Mouse (Mus musculus) G1E (cell line): ENCODE measurements around the gene Fkbp7. TPM values are rescaled to one million over a fixed set of nuclear protein-coding genes. Genes with fewer than 3 reads are reported as not detected.
A peak's percentile ranks its signal among the peaks of the same experiment; 100 is the strongest.

Source experiments
- ATAC-seq: 2 replicates; pipeline ENCODE4 v1.8.0; 2016; ENCODE audit warnings: mild to moderate bottlenecking; ENCODE audit not compliant: insufficient number of reproducible peaks, poor library complexity, low FRiP score, severe bottlenecking; ENCODE audit errors: extremely low read depth
- DNase-seq: peaks from one replicate; pipeline ENCODE4 v3.0.0; 2012; ENCODE audit warnings: low spot score
- H3K27me3 ChIP-seq: 2 replicates; pipeline ENCODE4 v1.6.1; 2012; ENCODE audit warnings: mild to moderate bottlenecking, low read length, inconsistent platforms; ENCODE audit not compliant: insufficient read depth
- H3K36me3 ChIP-seq: replicated peaks from 2 replicates; pipeline ENCODE3; 2012; ENCODE audit warnings: mild to moderate bottlenecking, inconsistent platforms
- H3K4me1 ChIP-seq: 2 replicates; pipeline ENCODE4 v1.6.1; 2012; ENCODE audit warnings: low read depth, low read length, inconsistent platforms, mixed read lengths; ENCODE audit not compliant: insufficient read depth
- H3K4me3 ChIP-seq: 2 replicates; pipeline ENCODE4 v1.5.1; 2012; ENCODE audit warnings: low read depth, mild to moderate bottlenecking, inconsistent platforms, low read length, moderate library complexity, mixed read lengths
- H3K9me3 ChIP-seq: replicated peaks from 2 replicates; pipeline ENCODE4 v1.6.1; 2012; ENCODE audit warnings: inconsistent platforms
- CTCF ChIP-seq: IDR thresholded peaks from 2 replicates; pipeline ENCODE4 v1.5.1; 2012; ENCODE audit warnings: low read depth, low read length, inconsistent platforms, mixed read lengths
- GATA1 ChIP-seq: IDR thresholded peaks from 2 replicates; pipeline ENCODE4 v1.6.1; 2012; ENCODE audit warnings: borderline replicate concordance, low read length, inconsistent platforms, mixed read lengths
- GATA2 ChIP-seq: IDR thresholded peaks from 2 replicates; pipeline ENCODE4 v1.6.1; 2012; ENCODE audit warnings: low read depth, low read length, inconsistent platforms, borderline replicate concordance
- POLR2AphosphoS5 ChIP-seq: IDR thresholded peaks from 2 replicates; pipeline ENCODE4 v1.6.1; 2012; ENCODE audit warnings: low read depth, low read length, inconsistent platforms; ENCODE audit not compliant: insufficient replicate concordance
- TAL1 ChIP-seq: conservative IDR thresholded peaks from 2 replicates; pipeline ENCODE4 v1.6.1; 2012; ENCODE audit warnings: low read depth, low read length, inconsistent platforms, mixed read lengths
- polyA plus RNA-seq: library from polyadenylated mRNA; stranded (reverse); fragments of >175 nt; gene quantifications from 2 replicates; pipeline ENCODE4 v1.2.3, GENCODE M21; 2012
- total RNA-seq, 2 experiments: library from RNA; stranded (forward) in 1 of 2; stranded (reverse) in 1 of 2; fragments of 200-1000 nt in 1 of 2; fragments of >200 nt in 1 of 2; fragmentation: Nextera tagmentation in 1 of 2; gene quantifications; 2 replicates each; pipeline ENCODE4 v1.2.3; 2014 to 2017

Gene Fkbp7
- total and polyA plus RNA-seq, 3 experiments, result 0.29 to 9.9 (median 5.3) TPM

GRCm38 (mm10) chr2:76620188-76620587 lies 52.7 kb downstream of the Fkbp7 start:
- H3K27me3 ChIP-seq, result no peaks in the 10 kb centered on the region
- no peaks in the 10 kb centered on the region for H3K4me1 ChIP-seq
- H3K4me3 ChIP-seq, result no peak overlapping the region
- H3K9me3 ChIP-seq, result peaks cover 5% of the 10 kb centered on the region; the same call in 1 of the 2 replicates
- DNase-seq (no peak), ATAC-seq (no peak)
- H3K36me3 ChIP-seq, result no peaks in the 10 kb centered on the region
- TF ChIP-seq CTCF (no peak), GATA2 (no peak), GATA1 (no peak), POLR2AphosphoS5 (no peak), TAL1 (no peak)

DNA sequence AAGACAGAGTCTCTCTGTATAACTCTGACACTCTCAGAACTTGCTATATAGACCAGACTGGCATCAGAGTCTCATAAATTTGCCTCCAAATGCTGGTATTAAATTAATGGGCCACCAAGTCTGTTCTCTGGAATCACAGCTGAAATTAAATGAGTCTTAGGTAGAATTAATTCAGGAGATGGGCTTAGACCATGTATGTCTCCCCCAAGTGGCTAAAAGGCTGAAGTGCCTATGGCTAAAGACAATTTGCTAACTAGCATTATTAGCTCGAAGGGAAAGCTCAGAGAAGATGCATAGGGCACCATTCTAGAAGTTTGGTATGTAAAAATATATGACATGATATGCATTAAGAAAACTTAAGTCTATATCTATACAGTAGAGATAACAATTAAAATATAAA lies 54.8 kb downstream of the Fkbp7 start:
- Histone ChIP-seq H3K4me3 (no peak overlapping the region), H3K36me3 (no peaks in the 10 kb centered on the region), H3K27me3 (no peaks in the 10 kb centered on the region), H3K9me3 (no peaks in the 10 kb centered on the region), H3K4me1 (no peaks in the 10 kb centered on the region)
- ATAC-seq (peak; percentile 28; the same call in 1 of the 2 replicates), DNase-seq (no peak)
- TF ChIP-seq GATA1 (no peak), CTCF (no peak), GATA2 (no peak), POLR2AphosphoS5 (no peak), TAL1 (no peak)

Other genes starting within 250 kb of the Fkbp7 start
- 18.6 and 24.2 TPM in 2 replicates for gene Prkra, start 25.1 kb downstream of the Fkbp7 start, total RNA-seq (2014; fragmentation: Nextera tagmentation)
- 21.3 and 23.1 TPM in 2 replicates for gene Prkra, start 25.1 kb downstream of the Fkbp7 start, total RNA-seq (2017)
- 7.4 and 9.6 TPM in 2 replicates for gene Prkra, start 25.1 kb downstream of the Fkbp7 start, polyA plus RNA-seq
- not detected in 2 replicates for gene Pjvk, start 24.6 kb downstream of the Fkbp7 start, total RNA-seq (2014; fragmentation: Nextera tagmentation)
- 0.27 TPM in 1 of 2 replicates, not detected in the other for gene Pjvk, start 24.6 kb downstream of the Fkbp7 start, total RNA-seq (2017)
- gene Pjvk, start 24.6 kb downstream of the Fkbp7 start, polyA plus RNA-seq, result not detected in 2 replicates
- gene Plekha3, start 2.2 kb upstream of the Fkbp7 start, total RNA-seq (2014; fragmentation: Nextera tagmentation), result 28.8 and 30.5 TPM in 2 replicates
- gene Plekha3, start 2.2 kb upstream of the Fkbp7 start, total RNA-seq (2017), result 18.5 and 24.6 TPM in 2 replicates
- 2.7 and 3.3 TPM in 2 replicates for gene Plekha3, start 2.2 kb upstream of the Fkbp7 start, polyA plus RNA-seq